Mouse (Mus musculus) liver, postnatal 0 days (tissue): Measurements from ENCODE around the gene Glud1. TPM values are rescaled to one million over a fixed set of nuclear protein-coding genes. Genes with fewer than 3 reads are reported as not detected.

Source experiments
- ATAC-seq: fragments of 200-750 bp; cut with Nextera tagmentation; 2 replicates; pipeline ENCODE4 v1.8.0; 2017; ENCODE audit warnings: mild to moderate bottlenecking, moderate library complexity
- DNase-seq: peaks from one replicate; pipeline ENCODE4 v3.0.0-alpha.2; 2016
- H3K27ac ChIP-seq: fragments of 300-500 bp; sonication (generic); 2 replicates; pipeline ENCODE4 v1.5.1; 2014; ENCODE audit warnings: antibody characterized with exemption, moderate library complexity, mild to moderate bottlenecking, low read depth
- H3K27me3 ChIP-seq: fragments of 300-500 bp; sonication (generic); 2 replicates; pipeline ENCODE4 v1.6.1; 2014; ENCODE audit warnings: low read length, control low read depth, mixed read lengths; ENCODE audit not compliant: insufficient read depth
- H3K36me3 ChIP-seq: fragments of 300-500 bp; sonication (generic); replicated peaks from 2 replicates; pipeline ENCODE4 v1.6.1; 2014; ENCODE audit warnings: mild to moderate bottlenecking, control low read depth, low read length, moderate library complexity, mixed read lengths; ENCODE audit not compliant: insufficient read depth
- H3K4me1 ChIP-seq: fragments of 300-500 bp; sonication (generic); 2 replicates; pipeline ENCODE4 v1.6.1; 2014; ENCODE audit warnings: antibody characterized with exemption, mild to moderate bottlenecking, control low read depth; ENCODE audit not compliant: insufficient read depth
- H3K4me2 ChIP-seq: fragments of 300-500 bp; sonication (generic); 2 replicates; pipeline ENCODE4 v1.6.1; 2014; ENCODE audit warnings: low read depth, mild to moderate bottlenecking, low read length, moderate library complexity, mixed read lengths
- H3K4me3 ChIP-seq: fragments of 300-500 bp; sonication (generic); 2 replicates; pipeline ENCODE4 v1.5.1; 2014; ENCODE audit warnings: low read depth, low read length
- H3K9ac ChIP-seq: fragments of 300-500 bp; sonication (generic); replicated peaks from 2 replicates; pipeline ENCODE4 v1.6.1; 2014; ENCODE audit warnings: mild to moderate bottlenecking, moderate library complexity
- H3K9me3 ChIP-seq: fragments of 300-500 bp; sonication (generic); 2 replicates; pipeline ENCODE4 v1.6.1; 2016; ENCODE audit warnings: mild to moderate bottlenecking, control low read depth, low read length, mixed read lengths
- CTCF ChIP-seq: sonication (generic); IDR thresholded peaks from 2 replicates; pipeline ENCODE4 v1.5.1; 2016; ENCODE audit warnings: antibody characterized with exemption, low read depth
- EP300 ChIP-seq: IDR thresholded peaks from 2 replicates; pipeline ENCODE4 v1.6.1; 2016; ENCODE audit warnings: antibody characterized with exemption, low read depth, mild to moderate bottlenecking
- WGBS: fragments of 180-500 bp; shearing (Covaris S2); extraction: QIAGEN DNeasy Blood & Tissue Kit; methylation state at CpG from one replicate; pipeline ENCODE4 v1.1.7; 2014; ENCODE audit not compliant: insufficient replicate concordance; 5-methylcytosine and 5-hydroxymethylcytosine counted together
- polyA plus RNA-seq: library from polyadenylated mRNA; unstranded; fragments of >200 nt; fragmentation: Nextera tagmentation; extraction: Ambion mirVana; gene quantifications from 2 replicates; pipeline ENCODE4 v1.2.1, GENCODE M21; 2015

Glud1 gene
- polyA plus RNA-seq, 1 experiment from 2014 or later = 163 TPM

DNA sequence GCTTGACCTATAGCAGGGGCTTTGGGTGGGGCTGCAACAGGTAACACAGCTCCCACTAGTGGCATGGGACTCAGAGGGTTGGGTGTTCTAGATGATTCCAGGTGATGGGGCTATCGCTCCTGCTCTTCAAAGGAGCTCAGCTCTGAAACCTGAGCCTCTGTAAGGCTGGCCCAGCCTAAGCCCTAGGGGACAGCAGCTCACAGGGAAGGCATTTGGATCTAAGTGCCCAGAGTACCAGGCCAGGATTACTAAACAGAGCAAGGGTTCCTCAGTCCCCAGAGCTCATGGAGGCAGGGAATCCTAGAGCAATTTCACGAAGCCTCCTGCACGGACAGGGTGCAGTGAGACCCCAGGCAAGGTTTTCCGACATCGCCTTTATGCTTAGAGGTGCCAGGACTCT, 65.4 kb downstream of the Glud1 start:
- no peak overlapping the region for H3K9ac ChIP-seq
- no peak for ATAC-seq
- TF ChIP-seq CTCF (no peak), EP300 (no peak)
- WGBS = 66% methylated on average over 5 of the region's 5 CpGs
- H3K36me3 ChIP-seq = no peaks in the 10 kb centered on the region
- peak overlapping the region; percentile 33 for H3K4me2 ChIP-seq
- no peaks in the 10 kb centered on the region for H3K4me1 ChIP-seq
- H3K4me3 ChIP-seq = peak overlapping the region; percentile 17; the same call in 1 of the 2 replicates
- no peak for DNase-seq
- H3K27me3 ChIP-seq = no peaks in the 10 kb centered on the region
- H3K27ac ChIP-seq = no peak overlapping the region
- H3K9me3 ChIP-seq = no peaks in the 10 kb centered on the region

DNA sequence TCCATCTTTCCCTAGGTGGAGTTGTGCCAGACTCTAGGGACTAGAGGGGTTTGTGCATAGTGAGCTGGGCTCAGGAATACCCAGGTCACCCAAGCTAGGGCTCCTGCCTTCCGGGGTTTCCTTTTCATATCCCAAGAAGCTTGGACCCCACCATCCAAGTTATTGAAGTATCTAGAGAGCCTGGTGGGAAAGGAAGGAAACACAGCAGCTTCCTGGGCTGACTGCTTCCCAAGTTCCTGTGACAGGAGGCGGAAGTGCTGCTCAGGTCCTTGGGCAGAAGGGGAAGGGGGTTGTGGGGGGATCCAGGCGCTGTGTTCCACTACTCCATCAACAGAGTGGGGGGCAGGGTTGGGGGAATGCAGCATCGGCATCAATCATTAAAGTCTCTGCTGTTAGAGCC, 66.6 kb downstream of the Glud1 start:
- Histone ChIP-seq H3K9me3 (no peaks in the 10 kb centered on the region), H3K27ac (no peak overlapping the region), H3K27me3 (no peaks in the 10 kb centered on the region), H3K4me3 (no peak overlapping the region), H3K4me1 (no peaks in the 10 kb centered on the region), H3K9ac (no peak overlapping the region), H3K36me3 (no peaks in the 10 kb centered on the region), H3K4me2 (peak overlapping the region; percentile 33; the same call in 1 of the 2 replicates)
- ATAC-seq = no peak
- 55% methylated on average over 4 of the region's 4 CpGs for WGBS
- DNase-seq = no peak
- TF ChIP-seq EP300 (no peak), CTCF (no peak)

DNA sequence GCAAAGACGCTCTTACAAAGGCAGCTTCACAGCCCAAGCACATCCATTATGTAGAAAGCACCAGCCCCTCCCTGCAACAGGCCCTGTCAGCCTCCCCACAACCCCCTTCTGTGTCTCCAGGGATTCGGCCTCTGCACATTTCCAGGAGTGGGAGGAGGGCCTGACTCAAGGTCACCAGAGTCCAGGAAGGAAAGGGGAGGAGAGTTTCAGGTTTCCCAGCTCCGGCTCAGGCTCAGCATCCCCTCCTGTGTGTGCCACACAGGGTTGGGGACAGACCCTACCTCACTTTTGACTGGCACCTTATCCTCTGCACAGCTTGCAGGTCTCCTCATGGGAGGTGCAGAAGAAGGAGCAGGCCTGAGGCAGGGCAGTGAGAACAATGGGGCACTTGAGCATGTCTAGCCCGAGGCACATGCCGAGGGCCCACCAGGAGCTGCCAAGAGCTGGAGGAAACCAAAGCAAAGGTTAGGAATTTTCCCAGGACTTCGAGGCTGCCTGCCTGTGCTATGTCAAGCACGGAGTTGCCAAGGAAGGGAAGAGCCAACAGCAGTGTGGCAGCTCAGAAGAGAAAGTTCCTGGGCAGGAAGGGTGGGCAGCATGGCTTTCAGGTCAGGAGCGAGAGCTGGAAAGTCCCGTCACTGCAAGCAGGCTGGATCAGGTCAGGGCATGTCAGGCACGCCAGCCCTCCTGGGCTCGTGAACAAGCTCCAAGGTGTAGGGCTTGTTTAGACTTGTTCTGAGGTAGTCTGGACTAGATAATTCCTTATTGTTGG, 68.2 kb downstream of the Glud1 start:
- Histone ChIP-seq H3K9me3 (no peaks in the 10 kb centered on the region), H3K4me2 (no peak overlapping the region), H3K36me3 (no peaks in the 10 kb centered on the region), H3K27me3 (no peaks in the 10 kb centered on the region), H3K9ac (no peak overlapping the region), H3K4me3 (no peak overlapping the region), H3K27ac (no peak overlapping the region), H3K4me1 (no peaks in the 10 kb centered on the region)
- DNase-seq = no peak
- no peak for ATAC-seq
- 69% methylated on average over 11 of the region's 11 CpGs for WGBS
- TF ChIP-seq EP300 (no peak), CTCF (no peak)

DNA sequence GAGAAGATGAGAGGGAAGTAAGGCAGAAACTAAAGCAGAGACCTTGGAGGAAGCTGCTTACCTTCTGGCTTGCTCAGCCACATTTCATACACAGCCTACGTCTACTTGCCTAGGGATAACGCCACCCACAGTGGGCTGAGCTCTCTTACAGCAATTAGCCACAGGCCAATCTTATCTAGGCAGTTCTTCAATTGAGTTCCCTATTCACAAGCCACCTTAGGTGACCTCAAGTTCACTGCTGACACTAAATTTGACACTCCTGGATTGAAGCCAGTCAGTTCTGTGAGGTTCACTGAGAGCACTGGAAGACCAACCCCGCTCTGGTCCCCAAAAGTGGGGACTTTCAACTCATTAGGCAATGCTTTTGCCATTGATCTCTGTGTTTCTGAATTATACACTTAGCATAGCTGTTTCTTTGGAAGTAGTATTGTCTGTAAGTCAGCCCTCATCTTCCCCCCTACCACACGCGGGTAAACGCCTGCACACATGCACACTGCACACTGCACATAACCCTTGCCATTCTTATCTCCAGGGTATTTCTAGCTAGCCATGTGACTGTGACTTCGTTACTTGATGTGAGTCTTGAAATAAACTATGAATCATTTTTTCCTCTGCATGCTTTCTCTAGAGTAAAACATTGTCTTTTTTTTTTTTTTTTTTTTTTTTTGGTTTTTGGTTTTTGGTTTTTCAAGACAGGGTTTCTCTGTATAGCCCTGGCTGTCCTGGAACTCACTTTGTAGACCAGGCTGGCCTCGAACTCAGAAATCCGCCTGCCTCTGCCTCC, 72.6 kb downstream of the Glud1 start:
- 81% methylated on average over 8 of the region's 9 CpGs for WGBS
- DNase-seq = no peak
- Histone ChIP-seq H3K4me2 (no peak overlapping the region), H3K27ac (no peak overlapping the region), H3K4me3 (no peak overlapping the region), H3K27me3 (no peaks in the 10 kb centered on the region), H3K9me3 (no peaks in the 10 kb centered on the region), H3K4me1 (no peaks in the 10 kb centered on the region), H3K9ac (no peak overlapping the region), H3K36me3 (no peaks in the 10 kb centered on the region)
- TF ChIP-seq EP300 (no peak), CTCF (no peak)
- no peak for ATAC-seq

DNA sequence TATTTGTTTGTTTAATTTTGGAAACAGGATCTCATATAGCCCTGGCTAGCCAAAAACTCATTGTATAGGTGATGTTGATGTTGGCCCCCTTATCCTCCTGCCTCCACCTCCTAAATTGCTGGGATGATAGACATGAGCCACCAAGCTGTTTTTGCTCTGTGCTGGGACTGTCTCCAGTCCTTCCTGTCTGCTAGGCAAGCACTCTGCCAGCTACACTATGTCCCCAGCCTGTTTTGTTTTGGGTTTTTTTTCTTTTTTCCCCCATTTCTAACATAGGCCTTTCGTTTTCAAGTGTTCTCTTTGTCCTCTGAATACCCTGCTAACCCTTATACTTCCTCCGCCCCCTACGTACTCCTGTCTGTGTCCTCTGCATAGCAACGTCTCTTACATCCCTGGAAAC, 82.8 kb downstream of the Glud1 start:
- no peaks in the 10 kb centered on the region for H3K27me3 ChIP-seq
- ATAC-seq (no peak), DNase-seq (no peak)
- no peak overlapping the region for H3K4me3 ChIP-seq
- H3K4me1 ChIP-seq = no peaks in the 10 kb centered on the region
- no peak overlapping the region for H3K27ac ChIP-seq
- H3K9ac ChIP-seq = no peak overlapping the region
- H3K36me3 ChIP-seq = no peaks in the 10 kb centered on the region
- H3K4me2 ChIP-seq = no peak overlapping the region
- no peak for TF ChIP-seq EP300
- 78% methylated on average over 4 of the region's 4 CpGs for WGBS
- peaks cover 3% of the 10 kb centered on the region; the same call in 1 of the 2 replicates for H3K9me3 ChIP-seq

Other genes starting within 250 kb of the Glud1 start
- 0.43 and 0.58 TPM in 2 replicates for gene Anxa8, start 224.7 kb upstream of the Glud1 start, polyA plus RNA-seq
- gene A630023A22Rik, start 208.0 kb upstream of the Glud1 start, polyA plus RNA-seq = not detected in 2 replicates
- not detected in 2 replicates for gene Npy4r, start 158.2 kb upstream of the Glud1 start, polyA plus RNA-seq
- 0.01 and 0.11 TPM in 2 replicates for gene Gprin2, start 109.1 kb upstream of the Glud1 start, polyA plus RNA-seq
- 0.07 and 0.11 TPM in 2 replicates for gene Syt15, start 91.1 kb upstream of the Glud1 start, polyA plus RNA-seq
- gene Shld2, start 234 bp upstream of the Glud1 start, polyA plus RNA-seq = 10.7 and 13.6 TPM in 2 replicates
- gene Fam25c, start 44.7 kb downstream of the Glud1 start, polyA plus RNA-seq = 5.8 and 5.9 TPM in 2 replicates
- gene Sncg, start 64.1 kb downstream of the Glud1 start, polyA plus RNA-seq = 0.34 and 0.72 TPM in 2 replicates
- gene Mmrn2, start 64.7 kb downstream of the Glud1 start, polyA plus RNA-seq = 3.2 and 3.3 TPM in 2 replicates
- 4.7 and 5.0 TPM in 2 replicates for gene Bmpr1a, start 192.6 kb downstream of the Glud1 start, polyA plus RNA-seq
- not detected in 2 replicates for gene 9230112D13Rik, start 212.1 kb downstream of the Glud1 start, polyA plus RNA-seq